Mouse (Mus musculus) cerebellum, postnatal 4 days (tissue): ENCODE measurements around the gene Xpnpep3.
"Not testable (repeated sequence)": the region's sequence is repeated elsewhere in the genome, so short reads cannot be mapped to it uniquely, and the experiment has no call there.

Experiments
- DNase-seq, 2 experiments: peaks; one replicate each; pipeline ENCODE4 v3.0.0; 2022; ENCODE audit warnings: low spot score in 2 of 2, mixed read lengths in 1 of 2

Gene Xpnpep3

GRCm38 (mm10) chr15:81480284-81480683, 80.3 kb downstream of the Xpnpep3 start:
- DNase-seq = not testable (repeated sequence)

GRCm38 (mm10) chr15:81480977-81481379, 81.0 kb downstream of the Xpnpep3 start:
- no peak for DNase-seq

GRCm38 (mm10) chr15:81482966-81483365, 83.0 kb downstream of the Xpnpep3 start:
- DNase-seq = no peak

GRCm38 (mm10) chr15:81483691-81484090, 83.8 kb downstream of the Xpnpep3 start:
- DNase-seq = no peak

GRCm38 (mm10) chr15:81485483-81485882, 85.5 kb downstream of the Xpnpep3 start:
- DNase-seq = no peak

- DNase-seq = no peak
Observed at GRCm38 (mm10) chr15:81503466-81503865, 103.5 kb downstream of the Xpnpep3 start.

- no peak for DNase-seq
Observed at GRCm38 (mm10) chr15:81503995-81504394, 104.1 kb downstream of the Xpnpep3 start.
